ENCODE assay signal across 8 mouse cellular contexts in genomic region chr9:107887804-107888266, GRCm38 (mm10). TPM values are rescaled to one million over a fixed set of nuclear protein-coding genes. Genes with fewer than 3 reads are reported as not detected.
DNase-seq lines count a peak whose midpoint lies in the region; ATAC-seq and TF ChIP-seq lines count a peak whose summit lies in the region.

Gene Mon1a (plus strand): TSS chr9:107888151.

- peak within 1 kb of the TSS; percentile 48; the same call in 1 of the 2 replicates for H3K27ac ChIP-seq in embryonic facial prominence, embryonic 13.5 days
- H3K27ac ChIP-seq in kidney, adult 2 months (ENCODE audit: insufficient read depth, low read depth, low read length), result peak within 1 kb of the TSS; percentile 49
- no peak within 1 kb of the TSS for H3K27ac ChIP-seq in limb, embryonic 11.5 days (replicated peaks; ENCODE audit: low read depth, low read length)
- H3K27ac ChIP-seq in midbrain, embryonic 13.5 days, result peak within 1 kb of the TSS; percentile 62
- peak within 1 kb of the TSS; percentile 99 for H3K27ac ChIP-seq in small intestine, adult 2 months (ENCODE audit: insufficient read depth, low read depth, low read length)

- WGBS in embryonic facial prominence, embryonic 13.5 days, result under 1% methylated on average over 28 of the region's 28 CpGs
- WGBS in kidney, adult 2 months, result 1% methylated on average over 28 of the region's 28 CpGs
- under 1% methylated on average over 28 of the region's 28 CpGs for WGBS in limb, embryonic 11.5 days
- under 1% methylated on average over 27 of the region's 28 CpGs for WGBS in midbrain, embryonic 13.5 days
- WGBS in small intestine, adult 2 months, result under 1% methylated on average over 28 of the region's 28 CpGs

- peak within 1 kb of the TSS; percentile 81 for H3K4me2 ChIP-seq in embryonic facial prominence, embryonic 13.5 days
- H3K4me2 ChIP-seq in limb, embryonic 11.5 days (ENCODE audit: low read depth, severe bottlenecking), result peak within 1 kb of the TSS; percentile 72
- H3K4me2 ChIP-seq in midbrain, embryonic 13.5 days (replicated peaks), result peak within 1 kb of the TSS; percentile 79

- TF ChIP-seq CTCF in kidney, adult 2 months (conservative IDR thresholded peaks at IDR 0.05; ENCODE audit: insufficient read depth, insufficient read length, low read depth, low read length), result 0 out of 2 replicates have a peak, but pooled peaks have one; percentile 0
- TF ChIP-seq CTCF in small intestine, adult 2 months (IDR thresholded peaks at IDR 0.05; ENCODE audit: extremely low read depth, insufficient read length, insufficient replicate concordance, low read depth, low read length), result no peak

- 0 out of 2 replicates have a peak, but pooled peaks cover 3% of the 10 kb centered on the region for H3K36me3 ChIP-seq in embryonic facial prominence, embryonic 13.5 days
- no peaks in the 10 kb centered on the region for H3K36me3 ChIP-seq in kidney, adult 2 months (ENCODE audit: control insufficient read depth, insufficient read depth, low read length)
- no peaks in the 10 kb centered on the region for H3K36me3 ChIP-seq in limb, embryonic 11.5 days (ENCODE audit: control insufficient read depth, insufficient read depth, low read length)
- peaks cover 2% of the 10 kb centered on the region; the same call in 1 of the 2 replicates for H3K36me3 ChIP-seq in midbrain, embryonic 13.5 days
- H3K36me3 ChIP-seq in small intestine, adult 2 months (ENCODE audit: control insufficient read depth, insufficient read depth, low read length), result peaks cover 1% of the 10 kb centered on the region; the same call in 1 of the 2 replicates

- no peaks in the 10 kb centered on the region for H3K9me3 ChIP-seq in embryonic facial prominence, embryonic 13.5 days
- no peaks in the 10 kb centered on the region for H3K9me3 ChIP-seq in limb, embryonic 11.5 days (ENCODE audit: control insufficient read depth, low read length)
- H3K9me3 ChIP-seq in midbrain, embryonic 13.5 days, result no peaks in the 10 kb centered on the region

- peak; percentile 19 for TF ChIP-seq POLR2A in kidney, adult 2 months (IDR thresholded peaks at IDR 0.05; ENCODE audit: low read depth, low read length)
- peak; percentile 88; the same call in 1 of the 2 replicates for TF ChIP-seq POLR2A in small intestine, adult 2 months (IDR thresholded peaks at IDR 0.05; ENCODE audit: low read depth, low read length)

- H3K4me1 ChIP-seq in embryonic facial prominence, embryonic 13.5 days, result peaks cover 16% of the 10 kb centered on the region
- peaks cover 6% of the 10 kb centered on the region; the same call in 1 of the 2 replicates for H3K4me1 ChIP-seq in kidney, adult 2 months (ENCODE audit: control insufficient read depth, insufficient read depth, low read length)
- H3K4me1 ChIP-seq in limb, embryonic 11.5 days (ENCODE audit: control insufficient read depth, insufficient read depth, low read length), result peaks cover 5% of the 10 kb centered on the region; the same call in 1 of the 2 replicates
- H3K4me1 ChIP-seq in midbrain, embryonic 13.5 days (replicated peaks), result peaks cover 17% of the 10 kb centered on the region
- peaks cover 11% of the 10 kb centered on the region; the same call in 1 of the 2 replicates for H3K4me1 ChIP-seq in small intestine, adult 2 months (ENCODE audit: control insufficient read depth, insufficient read depth, insufficient read length, low read length)

- H3K27me3 ChIP-seq in embryonic facial prominence, embryonic 13.5 days, result peaks cover 10% of the 10 kb centered on the region; the same call in 1 of the 2 replicates
- H3K27me3 ChIP-seq in kidney, adult 2 months (replicated peaks; ENCODE audit: control insufficient read depth, insufficient read depth, low read length), result no peaks in the 10 kb centered on the region
- H3K27me3 ChIP-seq in limb, embryonic 11.5 days (ENCODE audit: control insufficient read depth, insufficient read depth, low read length), result no peaks in the 10 kb centered on the region
- peaks cover 16% of the 10 kb centered on the region for H3K27me3 ChIP-seq in midbrain, embryonic 13.5 days
- no peaks in the 10 kb centered on the region for H3K27me3 ChIP-seq in small intestine, adult 2 months (ENCODE audit: control insufficient read depth, insufficient read depth, low read length)

- peak within 1 kb of the TSS; percentile 82 for H3K9ac ChIP-seq in embryonic facial prominence, embryonic 13.5 days
- peak within 1 kb of the TSS; percentile 54 for H3K9ac ChIP-seq in limb, embryonic 11.5 days (ENCODE audit: low read length)
- peak within 1 kb of the TSS; percentile 76 for H3K9ac ChIP-seq in midbrain, embryonic 13.5 days (replicated peaks)

- H3K4me3 ChIP-seq in embryonic facial prominence, embryonic 13.5 days, result peak within 1 kb of the TSS; percentile 75
- peak within 1 kb of the TSS; percentile 65 for H3K4me3 ChIP-seq in kidney, adult 2 months (ENCODE audit: insufficient read depth, low read depth, low read length)
- peak within 1 kb of the TSS; percentile 58 for H3K4me3 ChIP-seq in limb, embryonic 11.5 days (ENCODE audit: low read depth, low read length)
- H3K4me3 ChIP-seq in midbrain, embryonic 13.5 days (replicated peaks), result peak within 1 kb of the TSS; percentile 71
- H3K4me3 ChIP-seq in small intestine, adult 2 months (ENCODE audit: low read depth, low read length), result peak within 1 kb of the TSS; percentile 79

- peak; percentile 84 for DNase-seq in 3T3-L1 (ENCODE audit: low read depth, low spot score)
- DNase-seq in adrenal gland, postnatal 36 days, result peak; percentile 94 to 95
- peak; percentile 91 to 96 for DNase-seq in heart, adult 18-20 months
- peak; percentile 97 for DNase-seq in kidney, adult 2 months
- DNase-seq in limb, embryonic 11.5 days (ENCODE audit: low spot score), result peak; percentile 85

- peak; percentile 91 for ATAC-seq in embryonic facial prominence, embryonic 13.5 days (ENCODE audit: insufficient number of reproducible peaks, insufficient read depth, low FRiP score, low TSS enrichment, low read depth)
- peak; percentile 97 for ATAC-seq in limb, embryonic 11.5 days (ENCODE audit: insufficient number of reproducible peaks, low FRiP score, low TSS enrichment, low read depth)
- ATAC-seq in midbrain, embryonic 13.5 days, result peak; percentile 96

RNA-seq across cellular contexts. Expression of gene Mon1a, which starts in this region (rescaled TPM):
- total RNA-seq in adrenal gland, postnatal 36 days (2021), result 10 to 100 TPM; 17.7 to 19.8 TPM
- polyA plus RNA-seq in embryonic facial prominence, embryonic 13.5 days (2015; fragmentation: Nextera tagmentation; extraction: Ambion mirVana), result 14.7 and 14.9 TPM in 2 replicates
- total RNA-seq in heart, adult 18-20 months (2021), result 10 to 100 TPM; 10.0 to 10.3 TPM
- polyA plus RNA-seq in kidney, adult 2 months (2012; rRNA removed), result 34.9 and 42.5 TPM in 2 replicates
- 12.4 and 12.6 TPM in 2 replicates for polyA plus RNA-seq in limb, embryonic 11.5 days (2014; fragmentation: Nextera tagmentation; extraction: Ambion mirVana)
- 21.5 and 23.8 TPM in 2 replicates for polyA plus RNA-seq in midbrain, embryonic 13.5 days (2015; fragmentation: Nextera tagmentation; extraction: Ambion mirVana)
- polyA plus RNA-seq in small intestine, adult 2 months (2012; rRNA removed), result 59.0 and 147 TPM in 2 replicates
